ENCODE assay signal across 5 mouse cellular contexts in genomic region chr1:72596231-72596630, GRCm38 (mm10). TPM values are rescaled to one million over a fixed set of nuclear protein-coding genes. Genes with fewer than 3 reads are reported as not detected.
"Had no signal": no experiment of that assay in that cellular context is flagged by ENCODE, and none has a peak within 500 bp of the region (broad histone marks: within the 10 kb centered on the region; RNA-seq: fewer than 3 reads in every experiment).

No protein-coding gene starts in this region.

- DNase-seq: kidney, adult 2 months; kidney, postnatal 14 days; right cerebral cortex, postnatal 14 days; thymus, postnatal 4 days had no signal

RNA-seq across cellular contexts. Expression of gene March4, which starts 59.5 kb away (rescaled TPM):
- total RNA-seq: megakaryocyte-erythroid progenitor cell, adult 5-6 weeks had no signal
